Mouse (Mus musculus) hindbrain, postnatal 0 days (tissue): ENCODE measurements at regions not wholly inside any gene's neighbourhood (a gene's known extent, or its start where the extent isn't known, plus 50 kb on each side); places are given as distances from the start of the nearest gene placed in this dataset.
A peak's percentile ranks its signal among the peaks of the same experiment; 100 is the strongest.

Experiments
- ATAC-seq: fragments of 200-750 bp; cut with Nextera tagmentation; 2 replicates; pipeline ENCODE4 v1.8.0; 2017; ENCODE audit warnings: mild to moderate bottlenecking, moderate TSS enrichment, moderate library complexity
- DNase-seq: peaks from one replicate; pipeline ENCODE4 v3.0.0-alpha.2; 2015; ENCODE audit warnings: low spot score
- H3K27ac ChIP-seq: fragments of 300-500 bp; sonication (generic); 2 replicates; pipeline ENCODE4 v1.5.1; 2014; ENCODE audit warnings: mild to moderate bottlenecking
- H3K27me3 ChIP-seq: fragments of 300-500 bp; sonication (generic); 2 replicates; pipeline ENCODE4 v1.6.1; 2014; ENCODE audit warnings: low read length, mixed read lengths; ENCODE audit not compliant: insufficient read depth
- H3K36me3 ChIP-seq: fragments of 300-500 bp; sonication (generic); 2 replicates; pipeline ENCODE4 v1.6.1; 2014; ENCODE audit warnings: low read length, mixed read lengths; ENCODE audit not compliant: insufficient read depth
- H3K4me1 ChIP-seq: fragments of 300-500 bp; sonication (generic); 2 replicates; pipeline ENCODE4 v1.6.1; 2014; ENCODE audit warnings: antibody characterized with exemption, low read length, mixed read lengths; ENCODE audit not compliant: insufficient read depth
- H3K4me2 ChIP-seq: fragments of 300-500 bp; sonication (generic); 2 replicates; pipeline ENCODE4 v1.6.1; 2014; ENCODE audit warnings: low read depth, mild to moderate bottlenecking, low read length, moderate library complexity, mixed read lengths
- H3K4me3 ChIP-seq: fragments of 300-500 bp; sonication (generic); 2 replicates; pipeline ENCODE4 v1.5.1; 2014; ENCODE audit warnings: low read length
- H3K9ac ChIP-seq: fragments of 300-500 bp; sonication (generic); replicated peaks from 2 replicates; pipeline ENCODE4 v1.6.1; 2014; ENCODE audit warnings: mild to moderate bottlenecking, low read length, moderate library complexity, mixed read lengths
- H3K9me3 ChIP-seq: fragments of 300-500 bp; sonication (generic); 2 replicates; pipeline ENCODE4 v1.6.1; 2016; ENCODE audit warnings: low read length, mixed read lengths
- CTCF ChIP-seq: IDR thresholded peaks from 2 replicates; pipeline ENCODE4 v1.5.1; 2016; ENCODE audit warnings: antibody characterized with exemption, control low read depth, low read depth
- WGBS: fragments of 180-500 bp; shearing (Covaris S2); extraction: QIAGEN DNeasy Blood & Tissue Kit; methylation state at CpG from one replicate; pipeline ENCODE4 v1.1.7; 2014; 5-methylcytosine and 5-hydroxymethylcytosine counted together

GRCm38 (mm10) chr4:58642236-58642635 is 88.5 kb upstream of the Lpar1 start:
- Histone ChIP-seq H3K27ac (no peak overlapping the region), H3K4me3 (no peak overlapping the region), H3K27me3 (no peaks in the 10 kb centered on the region), H3K9me3 (no peaks in the 10 kb centered on the region), H3K4me1 (no peaks in the 10 kb centered on the region), H3K9ac (no peak overlapping the region), H3K4me2 (no peak overlapping the region), H3K36me3 (no peaks in the 10 kb centered on the region)
- ATAC-seq (no peak), DNase-seq (no peak)
- WGBS = 93% methylated on average over 10 of the region's 10 CpGs
- TF ChIP-seq CTCF = no peak

- WGBS = 88% methylated on average over 1 of the region's 1 CpGs
- Histone ChIP-seq H3K9me3 (0 out of 2 replicates have a peak, but pooled peaks cover 3% of the 10 kb centered on the region), H3K4me3 (no peak overlapping the region), H3K4me1 (no peaks in the 10 kb centered on the region), H3K9ac (no peak overlapping the region), H3K27ac (no peak overlapping the region), H3K27me3 (no peaks in the 10 kb centered on the region), H3K4me2 (no peak overlapping the region), H3K36me3 (no peaks in the 10 kb centered on the region)
- TF ChIP-seq CTCF = no peak
- no peak for DNase-seq
- ATAC-seq = no peak
Measured at GRCm38 (mm10) chr4:58632696-58633095, 79.0 kb upstream of the Lpar1 start.

- DNase-seq (no peak), ATAC-seq (no peak)
- no peak overlapping the region for H3K4me3 ChIP-seq
- WGBS = 91% methylated on average over 4 of the region's 4 CpGs
- H3K9ac ChIP-seq = no peak overlapping the region
- H3K36me3 ChIP-seq = no peaks in the 10 kb centered on the region
- H3K4me2 ChIP-seq = no peak overlapping the region
- H3K4me1 ChIP-seq = no peaks in the 10 kb centered on the region
- H3K9me3 ChIP-seq = 0 out of 2 replicates have a peak, but pooled peaks cover 3% of the 10 kb centered on the region
- H3K27me3 ChIP-seq = no peaks in the 10 kb centered on the region
- TF ChIP-seq CTCF = no peak
- no peak overlapping the region for H3K27ac ChIP-seq
Measured at GRCm38 (mm10) chr4:58631415-58631814, 77.7 kb upstream of the Lpar1 start.

GRCm38 (mm10) chr4:58627021-58627420 is 73.3 kb upstream of the Lpar1 start:
- WGBS = 70% methylated on average over 7 of the region's 7 CpGs
- Histone ChIP-seq H3K4me1 (no peaks in the 10 kb centered on the region), H3K4me3 (no peak overlapping the region), H3K9me3 (0 out of 2 replicates have a peak, but pooled peaks cover 3% of the 10 kb centered on the region), H3K36me3 (no peaks in the 10 kb centered on the region), H3K27ac (no peak overlapping the region), H3K9ac (no peak overlapping the region), H3K4me2 (no peak overlapping the region), H3K27me3 (no peaks in the 10 kb centered on the region)
- no peak for TF ChIP-seq CTCF
- ATAC-seq = no peak
- no peak for DNase-seq

GRCm38 (mm10) chr4:58624059-58624458 is 70.4 kb upstream of the Lpar1 start:
- Histone ChIP-seq H3K4me3 (no peak overlapping the region), H3K36me3 (no peaks in the 10 kb centered on the region), H3K9ac (no peak overlapping the region), H3K27me3 (no peaks in the 10 kb centered on the region), H3K4me1 (no peaks in the 10 kb centered on the region), H3K4me2 (no peak overlapping the region), H3K9me3 (0 out of 2 replicates have a peak, but pooled peaks cover 1% of the 10 kb centered on the region), H3K27ac (no peak overlapping the region)
- WGBS = 75% methylated on average over 3 of the region's 3 CpGs
- TF ChIP-seq CTCF = peak; percentile 17
- no peak for ATAC-seq
- DNase-seq = no peak

- no peak for DNase-seq
- Histone ChIP-seq H3K9ac (no peak overlapping the region), H3K4me2 (no peak overlapping the region), H3K27me3 (no peaks in the 10 kb centered on the region), H3K4me1 (no peaks in the 10 kb centered on the region), H3K9me3 (no peaks in the 10 kb centered on the region), H3K36me3 (no peaks in the 10 kb centered on the region), H3K4me3 (no peak overlapping the region), H3K27ac (no peak overlapping the region)
- TF ChIP-seq CTCF = no peak
- WGBS = 84% methylated on average over 3 of the region's 3 CpGs
- no peak for ATAC-seq
Measured at GRCm38 (mm10) chr4:58620641-58621040, 66.9 kb upstream of the Lpar1 start.

- ATAC-seq (no peak), DNase-seq (no peak)
- H3K4me3 ChIP-seq = no peak overlapping the region
- H3K9me3 ChIP-seq = no peaks in the 10 kb centered on the region
- H3K27ac ChIP-seq = no peak overlapping the region
- no peak overlapping the region for H3K4me2 ChIP-seq
- WGBS = 88% methylated on average over 3 of the region's 3 CpGs
- H3K9ac ChIP-seq = no peak overlapping the region
- H3K27me3 ChIP-seq = no peaks in the 10 kb centered on the region
- no peak for TF ChIP-seq CTCF
- no peaks in the 10 kb centered on the region for H3K4me1 ChIP-seq
- H3K36me3 ChIP-seq = no peaks in the 10 kb centered on the region
Measured at GRCm38 (mm10) chr4:58617261-58617660, 63.6 kb upstream of the Lpar1 start.
